Mouse (Mus musculus) yolk sac, embryonic 10.5 days (tissue): ENCODE measurements at regions not wholly inside any gene's neighbourhood (a gene's known extent, or its start where the extent isn't known, plus 50 kb on each side); places are given as distances from the start of the nearest gene placed in this dataset.
"Not testable (repeated sequence)": the region's sequence is repeated elsewhere in the genome, so short reads cannot be mapped to it uniquely, and the experiment has no call there.

Experiments used
- DNase-seq: peaks from one replicate; pipeline ENCODE4 v3.0.0-alpha.2; 2017; ENCODE audit warnings: low spot score

- DNase-seq: no peak
These were observed 76.3 kb downstream of the Gm5447 start for GRCm38 (mm10) chr13:31050160-31050788.

- DNase-seq: not testable (repeated sequence)
These were observed 77.6 kb downstream of the Gm5447 start for GRCm38 (mm10) chr13:31051586-31051985.

- no peak for DNase-seq
These were observed 80.4 kb downstream of the Gm5447 start for GRCm38 (mm10) chr13:31054356-31054755.

- no peak for DNase-seq
These were observed 81.5 kb downstream of the Gm5447 start for GRCm38 (mm10) chr13:31055376-31056083.

- no peak for DNase-seq
These were observed 82.3 kb downstream of the Gm5447 start for GRCm38 (mm10) chr13:31056154-31056871.

GRCm38 (mm10) chr13:31060916-31061431 is 87.0 kb downstream of the Gm5447 start:
- DNase-seq: no peak

GRCm38 (mm10) chr13:31068343-31068742 is 94.3 kb downstream of the Gm5447 start:
- DNase-seq: no peak

GRCm38 (mm10) chr13:31076541-31076940 is 102.5 kb downstream of the Gm5447 start:
- no peak for DNase-seq

GRCm38 (mm10) chr13:31078751-31079150 is 104.7 kb downstream of the Gm5447 start:
- DNase-seq: no peak

GRCm38 (mm10) chr13:31080215-31080614 is 106.2 kb downstream of the Gm5447 start:
- no peak for DNase-seq

- DNase-seq: peak; percentile 59
These were observed 108.6 kb downstream of the Gm5447 start for GRCm38 (mm10) chr13:31082448-31083140.

GRCm38 (mm10) chr13:31101051-31101450 is 127.0 kb downstream of the Gm5447 start:
- no peak for DNase-seq

GRCm38 (mm10) chr13:31107434-31107833 is 133.4 kb downstream of the Gm5447 start:
- DNase-seq: no peak

GRCm38 (mm10) chr13:31109231-31109630 is 135.2 kb downstream of the Gm5447 start:
- no peak for DNase-seq

- no peak for DNase-seq
These were observed 148.7 kb downstream of the Gm5447 start for GRCm38 (mm10) chr13:31122689-31123088.

- DNase-seq: no peak
These were observed 150.7 kb downstream of the Gm5447 start for GRCm38 (mm10) chr13:31124547-31125216.

- no peak for DNase-seq
These were observed 158.5 kb downstream of the Gm5447 start for GRCm38 (mm10) chr13:31132501-31132900.

GRCm38 (mm10) chr13:31139686-31140085 is 165.7 kb downstream of the Gm5447 start:
- no peak for DNase-seq

- DNase-seq: no peak
These were observed 173.3 kb downstream of the Gm5447 start for GRCm38 (mm10) chr13:31147323-31147722.

- no peak for DNase-seq
These were observed 180.1 kb downstream of the Gm5447 start for GRCm38 (mm10) chr13:31154066-31154465.

GRCm38 (mm10) chr13:31163878-31164495 is 190.0 kb downstream of the Gm5447 start:
- no peak for DNase-seq
